Mouse (Mus musculus): ENCODE measurements around the gene Aqr.

The Aqr gene

GRCm38 (mm10) chr2:114135777-114136176 lies 51.0 kb downstream of the Aqr start:
- DNase-seq (ENCODE audit: low read depth, low spot score): no peak

- no peak for DNase-seq (ENCODE audit: low read depth, low spot score)
Observed at GRCm38 (mm10) chr2:114133355-114133754, 53.5 kb downstream of the Aqr start.

GRCm38 (mm10) chr2:114130657-114131056 lies 56.2 kb downstream of the Aqr start:
- no peak for DNase-seq (ENCODE audit: low read depth, low spot score)

- DNase-seq (ENCODE audit: low read depth, low spot score): no peak
Observed at GRCm38 (mm10) chr2:114123304-114123703, 63.5 kb downstream of the Aqr start.

GRCm38 (mm10) chr2:114119451-114119850 lies 67.4 kb downstream of the Aqr start:
- no peak for DNase-seq (ENCODE audit: low read depth, low spot score)

GRCm38 (mm10) chr2:114117665-114118064 lies 69.2 kb downstream of the Aqr start:
- no peak for DNase-seq (ENCODE audit: low read depth, low spot score)

- no peak for DNase-seq (ENCODE audit: low read depth, low spot score)
Observed at GRCm38 (mm10) chr2:114117235-114117634, 69.6 kb downstream of the Aqr start.

GRCm38 (mm10) chr2:114115563-114115962 lies 71.3 kb downstream of the Aqr start:
- DNase-seq (ENCODE audit: low read depth, low spot score): no peak

- DNase-seq (ENCODE audit: low read depth, low spot score): no peak
Observed at GRCm38 (mm10) chr2:114107288-114108278, 79.2 kb downstream of the Aqr start.

GRCm38 (mm10) chr2:114106383-114106782 lies 80.4 kb downstream of the Aqr start:
- DNase-seq (ENCODE audit: low read depth, low spot score): no peak

- DNase-seq (ENCODE audit: low read depth, low spot score): no peak
Observed at GRCm38 (mm10) chr2:114102471-114102870, 84.4 kb downstream of the Aqr start.

GRCm38 (mm10) chr2:114100834-114101233 lies 86.0 kb downstream of the Aqr start:
- no peak for DNase-seq (ENCODE audit: low read depth, low spot score)

GRCm38 (mm10) chr2:114099816-114100215 lies 87.0 kb downstream of the Aqr start:
- no peak for DNase-seq (ENCODE audit: low read depth, low spot score)

GRCm38 (mm10) chr2:114099109-114099508 lies 87.7 kb downstream of the Aqr start:
- no peak for DNase-seq (ENCODE audit: low read depth, low spot score)

- DNase-seq (ENCODE audit: low read depth, low spot score): no peak
Observed at GRCm38 (mm10) chr2:114097627-114098026, 89.2 kb downstream of the Aqr start.

GRCm38 (mm10) chr2:114096570-114096969 lies 90.3 kb downstream of the Aqr start:
- no peak for DNase-seq (ENCODE audit: low read depth, low spot score)

- DNase-seq (ENCODE audit: low read depth, low spot score): no peak
Observed at GRCm38 (mm10) chr2:114095348-114095747, 91.5 kb downstream of the Aqr start.

GRCm38 (mm10) chr2:114094696-114095095 lies 92.1 kb downstream of the Aqr start:
- no peak for DNase-seq (ENCODE audit: low read depth, low spot score)

- DNase-seq (ENCODE audit: low read depth, low spot score): no peak
Observed at GRCm38 (mm10) chr2:114093577-114093976, 93.2 kb downstream of the Aqr start.

- DNase-seq (ENCODE audit: low read depth, low spot score): no peak
Observed at GRCm38 (mm10) chr2:114089862-114090261, 97.0 kb downstream of the Aqr start.

GRCm38 (mm10) chr2:114087271-114087670 lies 99.6 kb downstream of the Aqr start:
- DNase-seq (ENCODE audit: low read depth, low spot score): no peak

GRCm38 (mm10) chr2:114071876-114072275 lies 114.9 kb downstream of the Aqr start:
- no peak for DNase-seq (ENCODE audit: low read depth, low spot score)

GRCm38 (mm10) chr2:114066226-114066625 lies 120.6 kb downstream of the Aqr start:
- no peak for DNase-seq (ENCODE audit: low read depth, low spot score)

Data from R1 (cell line).